Mouse (Mus musculus) thymus, adult 2 months (tissue): Measurements from ENCODE around the gene Calhm5.

Experiments used
- CTCF ChIP-seq: fragments of 200-500 bp; IDR thresholded peaks from 2 replicates; pipeline ENCODE4 v1.5.1; 2012; ENCODE audit warnings: mild to moderate bottlenecking, control low read depth, low read length, moderate library complexity, borderline replicate concordance; ENCODE audit not compliant: control insufficient read depth, poor library complexity, insufficient read depth; ENCODE audit errors: extremely low read depth
- POLR2A ChIP-seq: fragments of 200-500 bp; IDR thresholded peaks from 2 replicates; pipeline ENCODE4 v1.6.1; 2012; ENCODE audit warnings: mild to moderate bottlenecking, low read length, control low read depth, moderate library complexity; ENCODE audit not compliant: control insufficient read depth, poor library complexity, insufficient read depth; ENCODE audit errors: extremely low read depth

GRCm38 (mm10) chr10:34069606-34070005 is 26.7 kb downstream of the Calhm5 start:
- TF ChIP-seq CTCF: no peak
- no peak for TF ChIP-seq POLR2A
